Mouse (Mus musculus): ENCODE measurements around the gene Prrt4.
"Not testable (repeated sequence)": the region's sequence is repeated elsewhere in the genome, so short reads cannot be mapped to it uniquely, and the experiment has no call there.

Gene Prrt4

DNA sequence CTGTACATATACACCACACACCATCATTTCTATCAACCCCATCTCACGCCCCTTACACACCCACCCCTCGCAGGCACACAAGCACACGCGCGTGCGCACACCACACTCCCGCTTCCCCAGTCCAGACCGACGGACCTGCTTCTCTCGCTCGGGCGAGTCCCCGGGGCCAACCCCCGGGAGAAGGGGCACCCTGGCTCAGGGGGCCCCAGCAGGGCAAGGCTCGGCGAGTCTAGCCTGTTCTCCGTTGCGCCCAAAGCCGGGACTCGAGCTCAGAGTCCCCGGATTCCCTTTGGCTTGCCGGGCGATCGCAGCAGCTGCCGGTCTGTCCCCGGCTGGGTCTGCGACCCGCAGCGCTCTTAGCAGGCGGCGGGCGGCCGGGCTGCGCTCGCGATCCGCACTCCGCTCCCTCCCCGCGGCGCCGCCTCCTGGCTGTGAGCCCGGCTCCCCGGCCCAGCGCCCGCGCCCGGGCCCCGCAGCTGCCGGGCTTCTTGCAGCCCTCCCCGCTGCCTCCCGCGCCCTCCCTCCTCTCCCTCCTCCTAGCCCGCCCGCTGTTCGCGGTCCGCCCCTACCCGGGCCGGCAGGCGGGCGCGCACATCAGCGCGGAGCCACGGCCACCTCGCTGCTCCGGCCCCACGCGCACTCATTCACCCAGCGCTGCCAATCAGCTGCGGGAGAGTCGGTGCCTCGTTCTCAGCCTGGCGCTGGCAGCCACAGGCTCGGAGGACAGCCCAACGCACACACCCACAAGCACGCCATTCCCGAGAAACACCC, at the start of gene Prrt4:
Gene Prrt4, minus strand, starts transcription at position 697 of the 771 bp plus-strand sequence.
- peak; percentile 48 to 58 for DNase-seq

DNA sequence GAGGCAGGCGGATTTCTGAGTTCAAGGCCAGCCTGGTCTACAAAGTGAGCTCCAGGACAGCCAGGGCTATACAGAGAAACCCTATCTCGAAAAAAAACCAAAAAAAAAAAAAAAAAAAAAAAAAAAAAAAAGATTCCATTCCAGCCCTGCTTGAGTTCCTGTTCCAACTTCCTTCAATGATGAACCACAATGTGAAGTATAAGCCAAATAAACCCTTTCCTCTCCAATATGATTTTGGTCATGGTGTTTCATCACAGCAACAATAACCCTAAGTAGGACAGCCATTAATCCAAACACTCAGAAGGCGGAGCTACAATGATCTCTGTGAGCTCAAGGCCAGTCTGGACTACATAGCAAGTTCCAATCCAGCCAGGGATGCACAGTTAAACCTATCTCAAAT, 38.3 kb upstream of the Prrt4 start:
- not testable (repeated sequence) for DNase-seq

DNA sequence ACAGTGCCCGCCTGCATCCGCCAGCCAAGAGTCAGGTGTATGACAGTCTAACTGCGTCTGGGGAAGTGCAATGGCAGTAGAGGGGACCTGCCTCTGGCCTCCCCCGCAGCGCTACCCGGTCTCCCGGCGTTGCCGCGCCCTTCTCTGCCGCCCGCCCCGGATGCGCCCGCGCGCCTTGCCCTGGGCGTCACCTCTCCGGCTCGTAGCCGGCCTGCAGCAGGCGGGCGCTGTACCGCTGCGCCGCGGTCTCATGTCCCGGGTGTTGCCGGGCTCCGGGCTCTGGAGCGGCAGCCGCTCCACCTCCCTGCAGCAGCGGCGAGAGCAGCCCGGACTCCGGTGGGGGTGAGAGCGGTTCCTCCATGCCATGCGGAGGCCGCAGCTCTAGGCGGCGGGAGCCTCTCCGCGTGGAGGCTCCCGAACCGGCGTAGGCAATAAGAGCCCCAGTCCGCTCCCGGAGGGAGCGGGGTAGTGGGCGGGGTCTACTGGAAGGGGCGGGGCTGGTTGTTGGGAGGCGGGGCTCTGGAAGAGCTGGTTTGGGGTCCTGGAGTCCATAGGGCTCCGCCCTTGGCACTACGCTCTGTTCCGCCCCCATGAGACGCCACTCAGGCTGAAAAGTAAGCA, 36.6 kb upstream of the Prrt4 start, which contains the start of gene Impdh1:
Gene Impdh1, minus strand, starts transcription at position 484 of the 621 bp plus-strand sequence.
- peak; percentile 84 to 90 for DNase-seq

DNA sequence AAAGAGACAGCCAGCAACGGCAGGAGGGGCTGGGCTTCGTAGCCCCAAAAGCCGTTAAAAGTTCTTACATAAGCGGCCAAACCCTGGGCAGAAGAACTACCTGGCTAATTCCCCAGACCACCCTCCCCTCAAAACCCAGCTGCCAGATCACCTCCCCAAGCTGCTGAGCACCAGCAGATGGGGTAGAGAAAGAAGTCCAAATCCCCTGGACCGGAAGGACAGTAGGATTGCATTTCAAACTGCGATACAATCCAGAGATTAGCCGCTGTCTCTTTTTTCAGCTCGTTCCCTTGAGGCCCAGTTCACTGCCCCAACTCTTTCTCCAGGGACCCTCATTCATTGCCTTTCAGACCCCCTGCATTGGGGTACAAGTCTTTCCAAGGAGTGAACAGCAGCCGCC, 35.8 kb upstream of the Prrt4 start:
- DNase-seq, result no peak

DNA sequence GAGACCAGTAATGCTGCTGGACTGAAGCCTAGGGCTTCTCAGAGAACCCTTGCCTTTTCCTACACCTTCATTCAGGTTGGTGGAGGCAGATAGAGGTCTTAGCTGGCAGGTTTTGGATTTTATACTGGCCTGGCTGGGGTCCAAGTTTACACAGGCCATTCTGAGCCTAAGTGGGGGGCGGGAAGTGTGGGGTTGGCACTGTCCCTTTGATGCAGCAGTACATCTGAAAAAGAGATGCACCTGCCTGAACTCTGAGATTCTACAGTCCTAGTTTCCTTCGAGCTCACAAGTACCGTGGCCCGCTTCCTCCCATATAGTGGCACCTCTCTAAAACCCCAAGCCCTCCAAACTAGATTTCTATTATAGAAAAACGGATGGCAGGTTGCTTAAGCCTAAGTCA, 35.4 kb upstream of the Prrt4 start:
- no peak for DNase-seq

DNA sequence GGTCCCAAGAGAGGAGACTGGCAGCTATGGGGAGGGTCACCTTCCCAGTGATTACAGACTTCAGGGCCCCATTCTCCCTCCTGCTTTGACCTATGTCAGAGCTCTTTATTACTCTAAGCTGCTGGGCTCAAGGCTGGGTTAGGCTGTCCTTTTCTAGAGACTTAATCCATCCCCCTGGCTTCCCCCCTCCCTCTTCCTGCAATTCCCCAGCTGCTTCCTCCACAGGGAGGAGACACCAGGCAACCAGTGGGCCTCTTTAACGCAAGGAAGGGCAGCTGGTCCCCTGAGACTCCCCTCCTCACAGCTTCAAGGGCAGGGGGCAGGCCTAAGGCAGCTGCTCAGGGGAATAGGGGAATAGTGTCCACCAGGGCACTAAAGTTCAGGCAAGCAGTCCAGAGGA, 34.9 kb upstream of the Prrt4 start:
- peak; percentile 50 to 54 for DNase-seq

DNA sequence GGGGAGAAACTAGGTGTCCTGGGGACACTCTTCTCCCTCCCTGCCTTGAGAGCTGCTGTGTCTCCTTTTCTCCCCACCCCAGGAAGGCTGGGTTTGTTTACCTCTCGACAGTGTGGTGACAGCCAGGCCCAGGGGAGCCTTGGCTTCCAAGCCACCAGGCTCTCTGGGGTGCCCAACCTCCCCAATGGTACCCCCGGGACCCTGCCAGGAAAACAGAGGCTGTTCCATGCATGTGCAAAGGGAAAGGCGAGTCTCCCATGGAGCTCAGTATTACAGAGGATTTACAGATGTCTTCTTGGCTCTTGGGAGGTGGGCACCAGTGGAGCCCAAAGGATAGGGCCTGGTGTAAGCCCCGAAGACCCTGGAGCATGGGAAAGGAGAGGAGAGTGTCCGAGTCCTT, 34.1 kb upstream of the Prrt4 start:
- no peak for DNase-seq

DNA sequence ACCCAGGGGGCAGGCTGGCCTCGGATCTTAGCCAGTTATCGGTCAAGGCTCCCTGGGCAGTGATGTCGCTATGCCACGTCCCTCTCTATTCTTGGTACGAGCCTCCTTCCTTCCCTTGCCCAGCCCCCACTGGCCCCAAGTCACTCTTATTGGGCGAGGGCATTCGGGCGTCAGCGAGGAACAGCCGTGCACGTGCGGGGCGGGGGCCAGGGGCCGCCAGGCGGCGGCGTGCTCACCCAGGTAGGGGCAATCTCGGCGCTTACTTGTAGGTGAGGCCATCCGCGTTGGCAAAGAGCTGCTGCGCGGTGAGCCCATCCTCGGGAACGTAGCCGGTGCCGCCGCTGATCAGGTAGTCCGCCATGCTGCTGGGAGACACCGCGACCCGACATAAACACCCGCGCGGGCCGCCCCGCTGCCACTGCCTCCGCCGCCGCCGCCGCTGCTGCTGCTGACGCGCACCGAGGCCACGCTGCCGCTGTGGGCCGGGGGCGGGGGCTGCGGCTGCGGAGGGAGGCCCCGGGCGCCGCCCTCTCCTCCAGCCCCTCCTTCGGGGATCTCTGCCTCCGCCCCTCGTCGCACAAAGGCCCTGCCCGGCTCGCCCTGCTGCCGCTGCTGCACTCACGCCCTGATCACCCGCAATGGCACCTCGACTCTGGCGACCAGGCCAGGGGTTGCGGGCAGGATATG, 32.6 kb upstream of the Prrt4 start:
- peak; percentile 88 to 91 for DNase-seq

DNA sequence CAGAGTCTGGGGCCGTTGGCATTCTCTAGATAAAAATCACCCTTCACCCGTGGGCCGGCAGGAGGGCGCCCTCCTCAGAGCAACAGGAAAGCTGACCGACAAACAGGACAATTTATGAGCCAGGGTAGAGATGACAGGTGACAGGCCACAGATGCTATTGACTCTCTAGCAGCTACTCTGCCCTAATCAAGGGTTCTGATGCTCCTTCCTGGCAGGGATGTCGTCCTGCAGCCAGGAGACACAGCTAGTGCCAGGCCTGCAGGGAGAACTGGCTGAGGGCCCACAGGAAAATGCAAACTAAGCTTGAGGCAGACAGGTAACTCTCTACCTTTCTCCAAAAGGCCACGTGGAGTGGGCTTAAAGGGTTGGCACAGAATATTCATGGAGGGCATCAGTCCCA, 31.8 kb upstream of the Prrt4 start:
- peak in 1 of 2 experiments; percentile 19 for DNase-seq

DNA sequence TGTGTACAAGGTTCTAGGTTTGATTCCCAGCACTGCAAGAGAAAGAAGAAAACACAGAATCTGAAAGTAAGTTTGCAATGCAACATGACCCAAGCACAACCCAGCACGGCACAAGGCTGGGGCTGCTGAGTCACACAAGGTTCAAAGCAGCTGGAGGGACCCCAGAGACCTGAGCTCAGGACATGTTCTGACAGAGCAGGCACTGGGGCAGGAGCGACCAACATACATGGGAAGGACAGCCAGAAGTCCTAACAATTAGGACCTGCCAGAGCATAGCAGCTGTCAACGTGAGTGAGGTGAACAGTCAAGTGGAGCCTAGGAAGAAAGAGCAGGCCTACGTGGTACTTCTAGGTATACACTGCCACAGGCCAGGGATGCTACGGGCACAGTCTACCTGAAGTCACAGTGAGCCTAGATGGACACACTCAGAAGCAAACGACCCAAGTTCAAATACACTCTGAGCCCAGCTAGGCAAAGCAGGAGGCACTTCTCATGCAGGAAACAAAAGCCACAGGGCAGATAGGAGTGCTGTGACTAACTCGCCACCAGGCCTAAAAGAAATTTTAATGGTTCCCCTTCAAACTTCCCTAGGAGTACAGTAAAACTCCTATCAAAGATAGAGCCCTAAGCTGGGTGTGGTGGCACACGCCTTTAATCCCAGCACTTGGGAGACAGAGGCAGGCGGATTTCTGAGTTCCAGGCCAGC, 31.0 kb upstream of the Prrt4 start:
- no peak for DNase-seq

DNA sequence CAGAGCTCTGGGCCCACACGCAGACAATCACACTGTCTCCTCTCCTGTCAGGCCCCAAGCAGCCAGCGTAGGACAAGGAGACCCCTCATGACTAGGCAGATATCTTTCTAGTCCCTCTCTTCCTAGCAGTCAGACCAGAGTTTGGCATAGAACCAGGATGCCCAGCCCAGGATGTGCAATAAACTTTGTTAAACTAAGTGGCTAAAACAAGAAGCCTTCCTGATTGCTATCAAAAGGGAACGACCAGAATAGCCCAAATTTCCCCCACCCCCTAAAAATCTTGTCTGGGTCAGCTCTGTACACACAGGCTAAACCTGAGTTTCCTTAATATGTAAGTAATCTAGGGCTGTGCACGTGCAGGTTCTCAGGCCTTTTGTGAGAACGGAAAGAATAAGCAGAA, 28.8 kb upstream of the Prrt4 start:
- DNase-seq, result peak; percentile 37 to 69

DNA sequence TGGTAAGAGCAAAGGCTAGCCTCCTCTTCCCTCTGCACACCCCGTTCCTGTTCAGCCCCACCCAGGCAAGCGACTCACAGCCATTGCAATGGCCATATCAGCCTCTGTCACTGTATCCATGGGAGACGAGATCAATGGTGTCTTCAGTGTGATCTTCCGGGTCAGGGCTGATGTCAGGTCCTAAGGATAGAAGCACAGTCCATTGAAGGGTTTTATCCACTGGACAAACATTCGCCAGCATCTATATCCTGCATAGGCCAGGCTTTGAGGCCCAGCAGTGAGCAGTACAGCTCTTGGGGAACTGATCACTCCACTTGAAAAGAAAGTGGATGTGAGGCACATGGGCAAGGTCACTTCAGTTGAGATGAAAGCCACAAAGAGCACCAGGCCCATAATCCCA, 27.6 kb upstream of the Prrt4 start:
- DNase-seq, result no peak

DNA sequence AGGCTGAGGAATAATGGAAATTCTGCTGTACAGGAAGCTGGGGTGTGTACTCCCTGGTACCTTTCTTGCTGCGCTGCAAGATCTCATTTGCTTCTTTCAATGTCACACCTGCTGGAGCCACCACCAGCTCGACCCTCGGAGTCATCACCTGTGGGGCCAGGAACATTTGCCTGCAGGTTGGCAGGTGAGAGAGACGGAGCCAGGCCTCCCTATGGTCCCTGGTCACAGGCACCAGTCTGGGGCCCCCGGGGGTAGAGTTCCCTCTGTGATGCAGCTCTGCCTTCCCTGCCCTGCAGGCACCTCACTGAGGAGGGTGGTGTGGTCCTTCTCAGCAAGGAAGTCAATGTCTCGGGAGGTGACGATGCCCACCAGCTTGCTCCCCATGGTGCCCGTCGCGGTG, 26.6 kb upstream of the Prrt4 start:
- DNase-seq, result no peak

DNA sequence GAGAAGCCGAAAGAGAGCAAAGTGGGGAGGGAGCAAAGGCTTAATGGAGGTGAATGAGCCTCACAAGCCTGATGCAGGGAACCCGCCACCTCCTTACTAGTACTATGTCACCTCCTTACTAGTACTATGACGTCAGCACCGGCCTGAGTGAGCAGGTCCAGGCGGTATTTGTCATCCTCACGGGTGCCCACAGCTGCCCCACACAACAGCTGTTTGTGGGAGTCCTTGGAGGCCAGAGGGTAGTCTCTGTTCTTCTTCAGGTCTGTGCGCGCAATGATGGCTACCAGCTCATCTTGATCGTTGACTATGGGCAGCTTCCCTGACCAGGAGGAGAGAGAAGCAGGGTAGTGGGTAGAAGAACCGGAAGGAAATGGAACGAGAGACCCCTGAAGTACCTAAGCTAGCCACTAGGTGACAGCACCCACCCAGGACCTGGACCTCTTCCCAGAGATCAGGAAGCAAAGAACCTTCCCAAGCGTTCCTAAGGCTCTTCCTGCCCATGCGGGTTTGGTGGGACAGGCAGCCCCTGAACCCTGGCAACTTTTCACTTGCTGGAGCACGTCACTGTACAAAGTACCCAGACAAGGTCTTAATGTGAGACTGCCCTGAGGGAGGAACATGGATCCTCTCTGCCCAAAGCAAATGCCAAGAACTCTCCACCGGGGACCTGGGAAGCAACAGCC, 25.7 kb upstream of the Prrt4 start:
- DNase-seq, result peak; percentile 43 to 61

DNA sequence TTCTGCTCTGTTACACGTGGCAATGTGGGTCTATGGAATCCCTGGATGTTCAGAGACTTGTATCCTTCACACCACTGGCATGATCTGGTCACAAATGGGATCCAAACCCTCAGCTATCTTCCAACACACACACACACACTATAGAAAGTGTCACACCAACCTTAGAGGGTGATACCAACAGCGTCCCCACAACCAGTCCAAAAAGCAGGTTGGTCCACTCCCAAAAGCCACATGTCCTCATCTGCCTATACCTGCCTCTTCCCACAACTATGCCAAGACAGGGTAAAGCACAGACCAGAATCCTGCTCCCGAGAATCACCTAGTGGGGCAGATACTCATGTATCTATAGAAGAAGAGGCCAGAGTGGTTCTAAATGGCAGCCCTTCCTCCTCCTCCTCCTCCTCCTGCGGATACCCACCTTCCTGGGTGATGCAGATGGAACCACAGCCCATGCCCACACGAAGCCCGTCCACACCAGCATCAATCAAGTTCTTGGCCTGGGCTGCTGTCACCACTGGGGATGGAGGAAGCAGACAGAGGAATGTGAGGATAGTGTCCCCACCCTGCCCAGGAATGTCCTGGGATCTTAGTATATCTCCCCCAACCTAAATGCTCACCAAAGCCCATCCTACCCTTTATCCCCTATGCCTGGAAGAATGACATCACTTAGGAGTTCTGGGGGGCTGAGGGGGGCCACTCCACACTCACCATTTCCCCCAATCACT, 24.6 kb upstream of the Prrt4 start:
- DNase-seq, result no peak

DNA sequence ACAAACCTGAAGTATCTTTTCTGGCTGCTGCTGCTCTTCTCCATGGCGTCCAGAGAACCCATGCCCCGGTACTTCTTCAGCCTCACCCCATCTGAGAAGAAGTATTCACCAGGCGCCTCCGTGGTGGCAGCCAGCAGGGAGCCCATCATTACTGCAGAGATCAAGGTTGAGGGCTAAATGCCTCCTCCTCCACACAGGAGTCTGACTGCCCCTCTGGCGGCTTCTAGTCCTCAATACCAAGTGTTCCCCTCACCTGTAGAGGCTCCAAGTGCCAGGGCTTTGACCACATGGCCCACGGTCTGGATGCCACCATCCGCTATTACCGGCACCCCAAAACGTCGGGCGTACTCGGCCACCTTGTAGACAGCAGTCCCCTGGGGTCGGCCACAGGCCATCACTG, 23.7 kb upstream of the Prrt4 start:
- no peak for DNase-seq

DNA sequence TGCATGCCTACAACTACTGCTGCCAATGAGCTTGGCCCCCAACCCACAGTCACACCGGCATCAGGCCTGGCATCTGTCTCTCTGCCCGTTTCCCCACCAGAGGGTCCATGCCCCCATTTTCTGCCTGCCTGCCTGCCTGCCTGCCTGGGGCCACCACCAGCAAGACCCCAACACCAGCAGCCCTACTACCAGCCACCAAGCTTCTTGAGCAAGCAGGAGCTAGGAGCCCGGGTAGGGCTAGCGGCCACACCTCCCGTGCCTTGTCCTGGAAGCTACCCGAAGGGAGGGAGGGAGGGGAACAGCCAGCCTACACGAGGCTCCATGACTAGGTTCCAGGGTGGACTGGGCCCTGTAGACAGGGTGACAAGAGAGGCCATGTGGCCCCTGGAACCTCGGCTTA, 22.6 kb upstream of the Prrt4 start:
- DNase-seq, result no peak

DNA sequence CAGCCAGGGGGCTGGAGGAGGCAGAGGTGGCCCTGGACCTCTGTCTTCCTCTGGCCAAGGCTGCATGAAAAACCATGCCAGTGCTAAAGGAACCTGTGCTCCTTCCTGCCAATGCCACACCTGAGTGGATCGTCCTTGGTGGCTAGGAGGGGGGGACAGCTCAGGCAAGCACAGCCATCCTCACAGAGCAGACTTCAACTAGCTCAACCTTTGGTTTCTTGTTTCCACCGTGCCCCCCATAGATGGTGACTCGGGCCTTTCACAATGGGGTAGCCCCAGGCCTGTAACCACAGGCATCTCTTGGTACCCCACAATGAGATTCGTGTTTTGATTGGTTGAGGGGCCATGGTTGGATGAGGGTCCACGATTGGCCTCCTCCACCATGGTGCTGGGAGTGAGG, 22.0 kb upstream of the Prrt4 start:
- DNase-seq, result no peak

DNA sequence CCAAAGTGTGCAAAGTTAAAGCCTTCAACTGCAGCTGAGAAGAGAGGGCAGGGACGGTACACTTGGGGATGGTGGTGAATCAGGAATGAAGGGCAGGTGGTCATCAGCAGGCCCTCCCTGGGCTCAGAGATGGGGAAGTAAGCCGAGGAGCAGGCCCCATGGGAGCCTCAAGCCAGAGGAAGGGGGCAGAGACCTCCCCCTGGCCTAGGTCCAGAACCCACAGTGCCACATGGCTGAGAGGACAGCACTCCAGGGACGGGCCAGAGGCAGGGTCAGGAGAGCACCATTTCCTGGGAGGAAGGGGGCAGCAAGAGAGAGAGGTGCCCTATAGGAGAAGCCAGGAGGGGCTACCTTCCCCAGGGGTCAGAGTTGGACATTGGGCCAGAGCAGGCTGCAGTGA, 21.1 kb upstream of the Prrt4 start:
- no peak for DNase-seq

DNA sequence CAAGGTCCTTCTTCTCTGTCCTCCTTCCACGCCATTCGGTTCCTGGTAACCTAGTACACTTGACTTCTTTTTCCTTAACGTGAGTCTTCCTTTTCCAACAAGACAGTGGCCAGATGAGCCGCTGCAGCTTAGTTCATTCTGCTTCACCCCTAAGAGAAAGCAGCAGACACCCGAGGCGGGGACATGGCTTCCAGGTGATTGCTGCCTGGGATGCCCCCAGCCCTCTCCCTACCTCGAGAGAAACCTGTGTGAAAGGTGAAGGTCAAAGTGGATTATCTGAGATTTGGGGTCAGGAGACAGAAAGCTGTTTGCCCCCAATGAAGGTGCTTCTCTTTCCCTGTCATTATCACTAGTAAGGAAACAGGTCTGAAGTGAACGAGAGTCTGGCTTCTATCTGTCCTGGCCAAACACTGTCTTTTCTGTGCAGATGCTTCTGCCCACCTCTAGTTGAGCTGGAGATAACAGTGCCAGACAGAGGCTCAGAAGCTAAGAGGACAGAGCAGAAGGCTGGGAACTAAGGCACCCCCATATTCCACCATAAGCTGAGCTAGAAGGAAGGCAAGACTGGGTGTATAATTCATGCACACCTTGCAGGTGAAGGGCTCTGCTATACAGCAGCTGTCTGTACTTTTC, 20.0 kb upstream of the Prrt4 start:
- no peak for DNase-seq

Data from lung, adult 18-20 months (tissue).